Mouse (Mus musculus): ENCODE measurements at regions not wholly inside any gene's neighbourhood (a gene's known extent, or its start where the extent isn't known, plus 50 kb on each side); places are given as distances from the start of the nearest gene placed in this dataset.

DNA sequence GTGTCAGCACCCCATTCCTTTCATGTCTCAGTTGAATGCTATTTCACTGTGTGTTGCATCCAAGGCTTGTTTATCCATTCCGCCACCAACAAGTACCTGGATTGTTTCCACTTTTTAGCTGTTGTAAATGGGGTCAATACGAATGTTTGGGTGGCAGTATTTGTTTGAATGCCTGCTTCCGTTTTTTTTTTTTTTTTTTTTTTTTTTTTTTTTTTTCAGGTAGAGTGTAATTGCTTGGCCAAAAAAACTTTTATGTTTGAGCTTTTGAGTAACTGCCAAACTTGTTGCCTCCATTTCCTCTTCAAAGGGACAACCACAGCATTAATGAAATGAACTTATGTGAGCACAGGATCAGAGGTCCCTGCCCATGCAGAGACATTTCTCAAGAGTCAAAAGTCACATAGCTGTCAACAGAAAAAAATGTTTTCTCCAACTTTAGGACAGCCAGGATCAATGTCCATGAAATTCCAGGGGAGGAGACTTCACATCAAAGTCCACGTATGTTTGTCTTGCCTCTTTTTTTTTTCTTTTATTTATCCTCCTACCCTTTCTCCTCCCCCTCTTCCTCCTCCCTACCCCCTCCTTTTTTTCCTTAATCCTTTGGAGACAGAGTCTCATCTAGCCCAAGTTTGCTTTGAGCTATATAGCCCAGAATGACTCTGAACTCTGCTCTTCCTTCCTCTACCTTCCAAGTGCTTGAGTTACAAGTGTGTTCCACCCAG is 56.5 kb upstream of the Ugp2 start:
- H3K4me1 ChIP-seq (ENCODE audit: control insufficient read depth, insufficient read depth, low read length) = no peaks in the 10 kb centered on the region
- WGBS = 72% methylated on average over 4 of the region's 4 CpGs
- ATAC-seq (ENCODE audit: low FRiP score) (no peak), DNase-seq (ENCODE audit: low spot score, missing footprints) (no peak)
- H3K9ac ChIP-seq (ENCODE audit: low read length) = no peak overlapping the region
- H3K27me3 ChIP-seq (ENCODE audit: control insufficient read depth, insufficient read depth, low read length) = no peaks in the 10 kb centered on the region
- no peak overlapping the region for H3K4me3 ChIP-seq (ENCODE audit: low read depth, low read length)
- no peaks in the 10 kb centered on the region for H3K9me3 ChIP-seq (ENCODE audit: control insufficient read depth, low read length)
- no peak overlapping the region for H3K4me2 ChIP-seq
- no peaks in the 10 kb centered on the region for H3K36me3 ChIP-seq (ENCODE audit: control insufficient read depth, insufficient read depth, low read length)
- no peak overlapping the region for H3K27ac ChIP-seq (ENCODE audit: low read depth, low read length)

DNA sequence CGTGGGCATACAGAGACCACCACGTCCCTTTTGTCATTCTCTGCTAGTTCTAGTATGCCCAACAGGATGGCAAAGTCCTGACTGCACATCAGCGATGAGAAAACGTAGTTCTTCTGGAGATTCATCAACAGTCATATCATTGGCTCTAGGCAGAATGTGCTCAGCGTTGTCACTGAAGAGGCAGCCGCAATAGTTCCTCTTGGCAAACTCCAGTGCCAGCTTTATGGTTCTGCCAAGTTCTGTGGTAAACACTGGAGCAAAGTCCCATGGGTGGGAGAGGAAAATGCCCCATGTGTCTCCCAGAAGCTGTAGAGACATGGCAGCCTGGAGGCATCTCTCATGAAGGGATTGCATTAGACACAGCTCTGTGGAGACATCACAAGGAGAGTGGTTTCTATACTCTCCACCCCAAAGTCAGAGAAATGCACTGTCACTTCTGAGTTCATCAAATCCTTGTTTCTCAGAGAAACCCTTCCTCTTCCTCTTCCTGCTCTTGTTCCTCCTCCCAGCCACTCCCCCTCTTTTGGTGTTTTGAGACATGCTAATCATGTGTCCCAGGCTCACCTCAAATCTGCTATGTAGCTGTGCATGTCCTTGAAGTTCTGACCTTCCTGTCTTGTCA is 54.6 kb upstream of the Ugp2 start:
- H3K4me1 ChIP-seq (ENCODE audit: control insufficient read depth, insufficient read depth, low read length) = no peaks in the 10 kb centered on the region
- H3K4me3 ChIP-seq (ENCODE audit: low read depth, low read length) = no peak overlapping the region
- H3K4me2 ChIP-seq = no peak overlapping the region
- no peak for ATAC-seq (ENCODE audit: low FRiP score)
- no peak overlapping the region for H3K27ac ChIP-seq (ENCODE audit: low read depth, low read length)
- no peaks in the 10 kb centered on the region for H3K36me3 ChIP-seq (ENCODE audit: control insufficient read depth, insufficient read depth, low read length)
- DNase-seq (ENCODE audit: low spot score, missing footprints) = no peak
- H3K9me3 ChIP-seq (ENCODE audit: control insufficient read depth, low read length) = no peaks in the 10 kb centered on the region
- H3K27me3 ChIP-seq (ENCODE audit: control insufficient read depth, insufficient read depth, low read length) = no peaks in the 10 kb centered on the region
- 92% methylated on average over 6 of the region's 6 CpGs for WGBS
- H3K9ac ChIP-seq (ENCODE audit: low read length) = no peak overlapping the region

DNA sequence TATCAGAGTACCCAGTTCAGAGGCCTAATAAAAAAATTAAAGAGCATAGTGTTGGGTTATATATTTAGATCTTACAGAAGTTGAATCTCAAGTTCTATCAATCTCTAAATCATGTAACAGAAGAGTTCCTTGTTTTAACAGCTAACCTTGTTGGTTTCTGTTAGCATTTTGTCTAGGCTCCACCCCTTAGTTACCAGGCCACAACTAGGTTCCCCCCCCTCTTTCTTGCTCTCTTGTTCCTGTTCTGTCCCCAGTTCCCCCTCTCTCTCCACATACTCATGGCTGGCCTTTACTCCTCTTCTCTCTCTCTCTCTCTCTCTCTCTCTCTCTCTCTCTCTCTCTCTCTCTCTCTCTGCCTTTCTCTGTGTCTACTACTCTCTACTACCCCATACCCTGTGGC is 53.3 kb upstream of the Ugp2 start:
- H3K4me1 ChIP-seq (ENCODE audit: control insufficient read depth, insufficient read depth, low read length) = no peaks in the 10 kb centered on the region
- H3K4me2 ChIP-seq = no peak overlapping the region
- H3K27ac ChIP-seq (ENCODE audit: low read depth, low read length) = no peak overlapping the region
- H3K36me3 ChIP-seq (ENCODE audit: control insufficient read depth, insufficient read depth, low read length) = no peaks in the 10 kb centered on the region
- H3K9me3 ChIP-seq (ENCODE audit: control insufficient read depth, low read length) = no peaks in the 10 kb centered on the region
- no peak overlapping the region for H3K4me3 ChIP-seq (ENCODE audit: low read depth, low read length)
- ATAC-seq (ENCODE audit: low FRiP score) = no peak
- no peak overlapping the region for H3K9ac ChIP-seq (ENCODE audit: low read length)
- DNase-seq (ENCODE audit: low spot score, missing footprints) = no peak
- no peaks in the 10 kb centered on the region for H3K27me3 ChIP-seq (ENCODE audit: control insufficient read depth, insufficient read depth, low read length)

DNA sequence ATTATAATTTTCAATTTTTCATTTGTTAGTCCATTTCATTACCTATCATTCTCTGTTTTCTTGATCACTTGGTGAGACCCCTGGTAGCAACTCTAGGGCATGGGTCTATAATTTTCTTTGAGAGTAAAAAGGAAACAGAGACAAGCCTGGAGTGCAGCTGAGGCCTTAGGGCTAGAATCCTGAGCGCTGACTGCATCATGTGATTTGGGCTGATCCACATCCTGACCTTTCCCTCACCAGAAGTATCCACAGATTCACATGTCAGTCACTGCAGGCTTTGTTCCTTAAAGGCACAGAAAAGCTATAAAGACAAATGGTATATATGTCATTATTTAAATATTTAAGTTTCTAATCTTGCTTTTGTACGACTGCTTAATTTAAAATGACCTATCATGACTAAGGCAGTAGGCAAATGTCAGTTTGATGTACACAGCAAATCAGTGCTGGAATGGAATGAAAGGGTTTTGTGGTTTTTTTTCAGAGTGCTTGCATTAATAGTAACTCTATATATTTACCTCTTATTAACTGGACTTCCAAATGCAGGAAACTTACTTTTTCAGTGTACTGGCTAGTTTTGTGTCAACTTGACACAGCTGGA is 51.4 kb upstream of the Ugp2 start:
- no peaks in the 10 kb centered on the region for H3K36me3 ChIP-seq (ENCODE audit: control insufficient read depth, insufficient read depth, low read length)
- H3K4me1 ChIP-seq (ENCODE audit: control insufficient read depth, insufficient read depth, low read length) = no peaks in the 10 kb centered on the region
- no peak for DNase-seq (ENCODE audit: low spot score, missing footprints)
- no peaks in the 10 kb centered on the region for H3K9me3 ChIP-seq (ENCODE audit: control insufficient read depth, low read length)
- H3K4me2 ChIP-seq = no peak overlapping the region
- ATAC-seq (ENCODE audit: low FRiP score) = no peak
- H3K27me3 ChIP-seq (ENCODE audit: control insufficient read depth, insufficient read depth, low read length) = no peaks in the 10 kb centered on the region
- H3K27ac ChIP-seq (ENCODE audit: low read depth, low read length) = no peak overlapping the region
- no peak overlapping the region for H3K9ac ChIP-seq (ENCODE audit: low read length)
- H3K4me3 ChIP-seq (ENCODE audit: low read depth, low read length) = no peak overlapping the region
- WGBS = 70% methylated on average over 2 of the region's 2 CpGs
